Mouse (Mus musculus) olfactory bulb, adult 2 months (tissue): ENCODE data around the gene Btg3. TPM values are rescaled to one million over a fixed set of nuclear protein-coding genes. Genes with fewer than 3 reads are reported as not detected.
"Not testable (repeated sequence)": the region's sequence is repeated elsewhere in the genome, so short reads cannot be mapped to it uniquely, and the experiment has no call there.

Experiments used
- H3K27ac ChIP-seq: fragments of 200-500 bp; 2 replicates; pipeline ENCODE4 v1.5.1; 2012; ENCODE audit warnings: low read depth, low read length; ENCODE audit not compliant: insufficient read depth
- H3K4me1 ChIP-seq: fragments of 200-500 bp; 2 replicates; pipeline ENCODE4 v1.6.1; 2012; ENCODE audit warnings: low read length; ENCODE audit not compliant: control insufficient read depth, insufficient read depth
- H3K4me3 ChIP-seq: fragments of 200-500 bp; 2 replicates; pipeline ENCODE4 v1.5.1; 2012; ENCODE audit warnings: mild to moderate bottlenecking, low read depth, low read length, moderate library complexity; ENCODE audit not compliant: insufficient read depth
- CTCF ChIP-seq: fragments of 200-500 bp; IDR thresholded peaks from 2 replicates; pipeline ENCODE4 v1.5.1; 2012; ENCODE audit warnings: low read depth, mild to moderate bottlenecking, low read length, moderate library complexity; ENCODE audit not compliant: insufficient read depth
- POLR2A ChIP-seq: fragments of 200-500 bp; IDR thresholded peaks from 2 replicates; pipeline ENCODE4 v1.6.1; 2012; ENCODE audit warnings: mild to moderate bottlenecking, low read depth, low read length, moderate library complexity; ENCODE audit not compliant: insufficient read depth
- WGBS: fragments of 180-500 bp; shearing (Covaris S2); methylation state at CpG from one replicate; pipeline ENCODE4 v1.1.7; 2018; 5-methylcytosine and 5-hydroxymethylcytosine counted together
- polyA plus RNA-seq: library from polyadenylated mRNA; stranded (reverse); fragments of >200 nt; gene quantifications from 2 replicates; pipeline ENCODE4 v1.2.4, GENCODE M21; 2012; ENCODE audit warnings: low replicate concordance; ENCODE audit not compliant: missing spikeins, insufficient read depth, insufficient read length

The Btg3 gene
- polyA plus RNA-seq, 1 experiment: not detected

GRCm38 (mm10) chr16:78389986-78390385 lies 13.0 kb upstream of the Btg3 start:
- Histone ChIP-seq H3K27ac (no peak overlapping the region), H3K4me3 (no peak overlapping the region), H3K4me1 (no peaks in the 10 kb centered on the region)
- WGBS: 84% methylated on average over 3 of the region's 3 CpGs
- TF ChIP-seq POLR2A (no peak), CTCF (no peak)

GRCm38 (mm10) chr16:78389122-78389521 lies 12.1 kb upstream of the Btg3 start:
- H3K4me1 ChIP-seq: no peaks in the 10 kb centered on the region
- no peak overlapping the region for H3K27ac ChIP-seq
- TF ChIP-seq CTCF (no peak), POLR2A (no peak)
- no peak overlapping the region for H3K4me3 ChIP-seq
- WGBS: 76% methylated on average over 4 of the region's 4 CpGs

GRCm38 (mm10) chr16:78378493-78378892 lies 1.5 kb upstream of the Btg3 start:
- no peak overlapping the region for H3K27ac ChIP-seq
- WGBS: 71% methylated on average over 5 of the region's 5 CpGs
- TF ChIP-seq CTCF (no peak), POLR2A (no peak)
- H3K4me1 ChIP-seq: peaks cover 4% of the 10 kb centered on the region
- no peak overlapping the region for H3K4me3 ChIP-seq

GRCm38 (mm10) chr16:78375821-78376691 lies 936 bp downstream of the Btg3 start:
- Histone ChIP-seq H3K4me3 (peak overlapping the region; percentile 95), H3K4me1 (peaks cover 4% of the 10 kb centered on the region), H3K27ac (no peak overlapping the region)
- TF ChIP-seq CTCF: no peak
- TF ChIP-seq POLR2A: no peak
- WGBS: under 1% methylated on average over 98 of the region's 100 CpGs

- 55% methylated on average over 10 of the region's 10 CpGs for WGBS
- no peak for TF ChIP-seq CTCF
- no peak for TF ChIP-seq POLR2A
- no peak overlapping the region for H3K4me3 ChIP-seq
- peaks cover 4% of the 10 kb centered on the region for H3K4me1 ChIP-seq
- no peak overlapping the region for H3K27ac ChIP-seq
Measured at GRCm38 (mm10) chr16:78375222-78375621, 1.8 kb downstream of the Btg3 start.

GRCm38 (mm10) chr16:78373743-78374142 lies 3.2 kb downstream of the Btg3 start:
- no peak for TF ChIP-seq POLR2A
- TF ChIP-seq CTCF: no peak
- peaks cover 4% of the 10 kb centered on the region for H3K4me1 ChIP-seq
- H3K4me3 ChIP-seq: no peak overlapping the region
- H3K27ac ChIP-seq: no peak overlapping the region
- 90% methylated on average over 8 of the region's 8 CpGs for WGBS

- Histone ChIP-seq H3K4me3 (no peak overlapping the region), H3K4me1 (peaks cover 4% of the 10 kb centered on the region), H3K27ac (no peak overlapping the region)
- no peak for TF ChIP-seq POLR2A
- no peak for TF ChIP-seq CTCF
- 85% methylated on average over 5 of the region's 5 CpGs for WGBS
Measured at GRCm38 (mm10) chr16:78372786-78373185, 4.2 kb downstream of the Btg3 start.

GRCm38 (mm10) chr16:78371491-78372046 lies 5.4 kb downstream of the Btg3 start:
- no peak for TF ChIP-seq POLR2A
- no peak for TF ChIP-seq CTCF
- Histone ChIP-seq H3K4me3 (no peak overlapping the region), H3K4me1 (no peaks in the 10 kb centered on the region; the same call in 1 of the 2 replicates), H3K27ac (no peak overlapping the region)
- WGBS: 78% methylated on average over 7 of the region's 7 CpGs

GRCm38 (mm10) chr16:78364554-78364953 lies 12.4 kb downstream of the Btg3 start:
- H3K27ac ChIP-seq, H3K4me1 ChIP-seq, H3K4me3 ChIP-seq: not testable (repeated sequence)
- 93% methylated on average over 8 of the region's 9 CpGs for WGBS
